Mouse (Mus musculus): ENCODE data around the gene Hoxd11. TPM values are rescaled to one million over a fixed set of nuclear protein-coding genes. Genes with fewer than 3 reads are reported as not detected.

Gene Hoxd11
- total RNA-seq, 2 experiments from 2014 or later, result not detected

- intact Hi-C loops (cut with DNase I), result loop anchor here (5.0 to 10.0 kb wide), 2 partner anchors 36 to 1418 kb away; partner anchors contain the start of genes Evx2 and Sp9
- DNase-seq, result no peak
Measured at GRCm38 (mm10) chr2:74692808-74693431, 13.6 kb downstream of the Hoxd11 start.

GRCm38 (mm10) chr2:74693432-74693827 lies 14.1 kb downstream of the Hoxd11 start:
- DNase-seq, result no peak
- intact Hi-C loops (cut with DNase I), result loop anchor here (5.0 to 10.0 kb wide), 2 partner anchors 36 to 1419 kb away; partner anchors contain the start of genes Evx2 and Sp9

- no peak for DNase-seq
- intact Hi-C loops (cut with DNase I), result loop anchor here (5.0 to 10.0 kb wide), 2 partner anchors 37 to 1419 kb away; partner anchors contain the start of genes Evx2 and Sp9
Measured at GRCm38 (mm10) chr2:74694066-74694465, 14.7 kb downstream of the Hoxd11 start.

GRCm38 (mm10) chr2:74695383-74695782 lies 16.0 kb downstream of the Hoxd11 start:
- intact Hi-C loops (cut with DNase I), result loop anchor here (10.0 kb wide), 1 partner anchor 1421 kb away; the partner anchor contains the start of gene Sp9
- DNase-seq, result no peak

- no peak for DNase-seq
- intact Hi-C loops (cut with DNase I), result loop anchor here (10.0 kb wide), 1 partner anchor 1421 kb away; the partner anchor contains the start of gene Sp9
Measured at GRCm38 (mm10) chr2:74695813-74696430, 16.6 kb downstream of the Hoxd11 start.

GRCm38 (mm10) chr2:74696442-74697335 lies 17.3 kb downstream of the Hoxd11 start:
- intact Hi-C loops (cut with DNase I), result loop anchor here (10.0 kb wide), 1 partner anchor 1422 kb away; the partner anchor contains the start of gene Sp9
- no peak for DNase-seq

GRCm38 (mm10) chr2:74697567-74698121 lies 18.3 kb downstream of the Hoxd11 start, which contains the start of gene Hoxd9:
Hoxd9 (plus strand) TSS chr2:74697727.
- no peak for DNase-seq
- intact Hi-C loops (cut with DNase I), result loop anchor here (10.0 kb wide), 1 partner anchor 1423 kb away; the partner anchor contains the start of gene Sp9

- intact Hi-C loops (cut with DNase I), result loop anchor here (10.0 kb wide), 1 partner anchor 1424 kb away; the partner anchor contains the start of gene Sp9
- no peak for DNase-seq
Measured at GRCm38 (mm10) chr2:74698201-74699052, 19.1 kb downstream of the Hoxd11 start.

GRCm38 (mm10) chr2:74699053-74699430 lies 19.7 kb downstream of the Hoxd11 start:
- intact Hi-C loops (cut with DNase I), result loop anchor here (10.0 kb wide), 1 partner anchor 1424 kb away; the partner anchor contains the start of gene Sp9
- DNase-seq, result no peak

GRCm38 (mm10) chr2:74699664-74700545 lies 20.5 kb downstream of the Hoxd11 start:
- intact Hi-C loops (cut with DNase I), result loop anchor here (5.0 to 10.0 kb wide), 3 partner anchors 262 to 1425 kb away; partner anchors contain the start of gene Sp9
- DNase-seq, result no peak

- no peak for DNase-seq
- intact Hi-C loops (cut with DNase I), result loop anchor here (5.0 to 10.0 kb wide), 2 partner anchors 262 to 1074 kb away; no protein-coding TSS in a partner anchor
Measured at GRCm38 (mm10) chr2:74700546-74701112, 21.3 kb downstream of the Hoxd11 start.

- peak; percentile 79 to 88 for DNase-seq
- intact Hi-C loops (cut with DNase I), result loop anchor here (2.0 to 10.0 kb wide), 6 partner anchors 260 to 1073 kb away; no protein-coding TSS in a partner anchor
Measured at GRCm38 (mm10) chr2:74701949-74702819, 22.8 kb downstream of the Hoxd11 start.

GRCm38 (mm10) chr2:74702820-74703219 lies 23.5 kb downstream of the Hoxd11 start:
- DNase-seq, result no peak
- intact Hi-C loops (cut with DNase I), result loop anchor here (2.0 to 10.0 kb wide), 6 partner anchors 259 to 1072 kb away; no protein-coding TSS in a partner anchor

GRCm38 (mm10) chr2:74703317-74703716 lies 24.0 kb downstream of the Hoxd11 start:
- DNase-seq, result no peak
- intact Hi-C loops (cut with DNase I), result loop anchor here (2.0 to 10.0 kb wide), 6 partner anchors 259 to 1071 kb away; no protein-coding TSS in a partner anchor

GRCm38 (mm10) chr2:74703720-74704392 lies 24.5 kb downstream of the Hoxd11 start:
- DNase-seq, result no peak
- intact Hi-C loops (cut with DNase I), result loop anchor here (2.0 to 10.0 kb wide), 6 partner anchors 258 to 1071 kb away; no protein-coding TSS in a partner anchor

All from heart, postnatal 14 days (tissue).